Mouse (Mus musculus): ENCODE measurements around the gene Zc3h15. TPM values are rescaled to one million over a fixed set of nuclear protein-coding genes. Genes with fewer than 3 reads are reported as not detected.

Zc3h15 gene
- 142 and 150 TPM in 2 replicates for polyA plus RNA-seq (2014; fragmentation: Nextera tagmentation; extraction: Ambion mirVana)

DNA sequence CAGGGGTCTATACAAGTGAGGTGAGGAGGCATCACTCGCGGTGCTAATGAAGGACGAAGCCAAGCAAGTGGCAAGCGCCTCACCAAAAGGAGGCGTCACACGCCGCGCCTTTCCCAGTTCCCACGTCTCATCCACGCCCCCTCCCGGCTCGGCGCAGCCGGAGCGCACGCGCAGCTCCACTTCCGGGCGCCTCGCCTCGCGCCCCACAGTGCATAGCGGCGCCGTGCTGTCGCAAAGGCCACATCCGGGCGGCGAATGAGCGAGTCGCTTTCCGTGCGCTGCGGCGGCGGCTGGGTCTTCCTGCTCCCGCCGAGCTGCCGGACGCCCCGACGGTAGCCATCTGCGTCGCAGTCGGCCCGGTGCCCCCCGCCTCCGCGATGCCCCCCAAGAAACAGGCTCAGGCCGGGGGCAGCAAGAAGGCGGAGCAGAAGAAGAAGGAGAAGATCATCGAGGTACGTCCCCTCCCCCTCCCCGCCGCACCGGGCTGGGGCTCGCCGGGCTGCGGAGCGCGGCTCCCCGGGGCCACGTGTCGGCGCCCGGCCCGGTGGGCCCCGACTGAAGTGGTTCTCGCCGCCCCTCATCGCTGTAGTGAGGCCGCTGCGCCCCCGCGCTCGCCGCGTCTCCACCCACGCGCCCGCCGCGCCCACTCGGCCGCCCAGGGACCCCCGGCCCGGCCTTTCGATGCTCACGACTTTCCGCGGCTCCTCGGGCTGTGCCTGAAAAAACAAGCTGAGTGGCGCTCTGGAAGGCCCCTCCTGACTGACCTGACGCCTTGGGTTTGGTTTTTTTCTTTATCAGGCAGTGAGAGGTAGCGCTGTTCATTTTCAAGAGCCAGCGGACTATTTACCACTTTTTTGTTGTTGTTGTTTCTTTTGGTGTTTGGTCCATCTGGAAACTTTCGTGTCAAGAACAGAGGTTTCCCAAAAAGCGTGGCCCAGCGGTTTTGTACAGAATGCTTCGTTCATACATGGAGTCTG lies at the start of gene Zc3h15:
Zc3h15 (plus strand) TSS at position 160 of the 977 bp plus-strand sequence.
- ATAC-seq (ENCODE audit: insufficient number of reproducible peaks, insufficient read depth, low FRiP score, low read depth) = peak; percentile 100
- Histone ChIP-seq H3K9ac (replicated peaks; ENCODE audit: low read depth, low read length) (peak within 1 kb of the TSS; percentile 94), H3K4me1 (ENCODE audit: control insufficient read depth, insufficient read depth, low read length) (peaks cover 10% of the 10 kb centered on the region; the same call in 1 of the 2 replicates), H3K4me2 (replicated peaks; ENCODE audit: low read depth, low read length) (peak within 1 kb of the TSS; percentile 72), H3K4me3 (ENCODE audit: low read depth, low read length) (peak within 1 kb of the TSS; percentile 87), H3K27me3 (ENCODE audit: control insufficient read depth, insufficient read depth, low read length) (no peaks in the 10 kb centered on the region), H3K9me3 (ENCODE audit: control insufficient read depth, low read depth, low read length) (no peaks in the 10 kb centered on the region), H3K27ac (ENCODE audit: low read length) (peak within 1 kb of the TSS; percentile 83), H3K36me3 (ENCODE audit: control insufficient read depth, insufficient read depth, low read length) (no peaks in the 10 kb centered on the region)
- under 1% methylated on average over 99 of the region's 100 CpGs for WGBS

DNA sequence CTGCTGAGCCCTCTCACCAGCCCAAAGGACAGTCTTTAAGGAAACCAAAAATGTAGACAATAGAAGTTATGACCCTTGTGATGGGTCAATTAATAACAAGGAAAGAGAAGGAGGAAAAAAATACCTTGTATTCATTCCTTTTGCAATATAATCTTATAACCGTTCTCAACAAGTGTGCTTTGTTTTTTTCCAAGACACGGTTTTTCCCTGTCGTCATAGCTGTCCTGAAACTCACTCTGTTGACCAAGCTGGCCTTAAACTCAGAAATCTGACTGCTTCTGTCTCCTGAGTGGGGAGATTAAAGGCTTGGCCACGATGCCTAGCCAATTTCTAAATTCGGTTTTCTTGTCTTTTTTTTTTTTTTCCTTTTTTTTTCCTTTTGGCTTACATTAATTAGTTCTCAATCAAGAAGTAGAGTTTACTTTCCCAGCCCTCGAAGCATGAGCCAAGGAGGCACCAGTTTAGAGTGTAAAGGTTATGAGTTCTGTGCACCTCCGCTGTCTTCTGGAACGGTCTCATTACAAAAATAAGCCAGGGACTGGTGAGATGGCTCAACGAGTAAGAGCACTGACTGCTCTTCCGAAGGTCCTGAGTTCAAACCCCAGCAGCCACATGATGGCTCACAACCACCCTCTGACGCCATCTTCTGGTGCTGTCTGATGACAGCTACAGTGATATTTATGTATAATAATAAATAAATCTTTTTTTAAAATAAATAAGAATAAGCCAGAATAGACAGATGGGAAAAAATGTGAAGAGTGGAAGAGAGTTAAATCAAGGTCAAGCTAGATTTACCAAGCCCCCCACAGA lies 23.5 kb upstream of the Zc3h15 start:
- WGBS = 90% methylated on average over 11 of the region's 11 CpGs
- H3K36me3 ChIP-seq (ENCODE audit: control insufficient read depth, insufficient read depth, low read length) = no peaks in the 10 kb centered on the region
- H3K4me2 ChIP-seq (replicated peaks; ENCODE audit: low read depth, low read length) = no peak overlapping the region
- no peaks in the 10 kb centered on the region for H3K9me3 ChIP-seq (ENCODE audit: control insufficient read depth, low read depth, low read length)
- no peak overlapping the region for H3K27ac ChIP-seq (ENCODE audit: low read length)
- no peak for ATAC-seq (ENCODE audit: insufficient number of reproducible peaks, insufficient read depth, low FRiP score, low read depth)
- no peaks in the 10 kb centered on the region for H3K4me1 ChIP-seq (ENCODE audit: control insufficient read depth, insufficient read depth, low read length)
- no peak overlapping the region for H3K4me3 ChIP-seq (ENCODE audit: low read depth, low read length)
- no peak overlapping the region for H3K9ac ChIP-seq (replicated peaks; ENCODE audit: low read depth, low read length)
- no peaks in the 10 kb centered on the region for H3K27me3 ChIP-seq (ENCODE audit: control insufficient read depth, insufficient read depth, low read length)

DNA sequence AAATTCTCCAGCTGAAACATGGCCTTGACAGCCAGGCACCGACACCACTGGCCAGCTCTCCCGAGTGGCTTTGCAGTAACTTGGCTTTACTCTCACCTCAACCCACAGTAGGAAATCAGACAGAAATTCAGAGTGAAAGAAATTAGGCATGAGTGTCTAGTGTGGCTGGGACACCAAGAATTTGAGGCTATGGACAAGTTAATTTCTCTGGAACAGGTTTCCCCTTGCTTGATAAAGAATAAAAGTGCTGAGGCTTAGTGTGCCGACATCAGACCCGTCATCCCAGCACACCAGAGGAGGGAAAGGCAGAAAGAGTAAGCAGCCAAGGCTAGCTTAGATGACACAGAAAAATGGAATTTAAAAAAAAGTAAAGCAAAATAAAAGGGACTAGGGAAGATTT lies 22.7 kb upstream of the Zc3h15 start:
- no peaks in the 10 kb centered on the region for H3K9me3 ChIP-seq (ENCODE audit: control insufficient read depth, low read depth, low read length)

DNA sequence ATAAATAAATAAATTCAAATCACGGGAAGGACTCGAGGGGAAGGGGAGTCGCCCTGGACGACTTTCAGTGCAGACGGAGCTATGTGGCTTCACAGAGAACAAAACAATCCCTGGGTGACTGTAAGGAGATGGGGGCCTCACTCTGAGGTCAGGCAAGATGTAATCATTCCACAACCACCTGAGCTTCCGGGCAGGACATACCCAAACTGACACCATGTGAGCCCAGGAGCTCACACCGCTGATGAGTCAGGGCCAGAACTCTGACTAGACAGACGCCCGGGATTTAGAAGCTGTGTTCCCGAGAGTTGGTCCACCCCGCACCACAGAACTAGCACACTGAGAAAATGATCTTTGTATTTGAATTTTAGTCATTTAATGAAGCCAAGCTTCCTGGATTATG lies 21.4 kb upstream of the Zc3h15 start:
- H3K4me3 ChIP-seq (ENCODE audit: low read depth, low read length) = no peak overlapping the region
- H3K9me3 ChIP-seq (ENCODE audit: control insufficient read depth, low read depth, low read length) = no peaks in the 10 kb centered on the region
- no peak overlapping the region for H3K27ac ChIP-seq (ENCODE audit: low read length)
- H3K4me2 ChIP-seq (replicated peaks; ENCODE audit: low read depth, low read length) = no peak overlapping the region
- ATAC-seq (ENCODE audit: insufficient number of reproducible peaks, insufficient read depth, low FRiP score, low read depth) = no peak
- H3K36me3 ChIP-seq (ENCODE audit: control insufficient read depth, insufficient read depth, low read length) = no peaks in the 10 kb centered on the region
- WGBS = 30% methylated on average over 11 of the region's 11 CpGs
- no peak overlapping the region for H3K9ac ChIP-seq (replicated peaks; ENCODE audit: low read depth, low read length)
- no peaks in the 10 kb centered on the region for H3K27me3 ChIP-seq (ENCODE audit: control insufficient read depth, insufficient read depth, low read length)
- H3K4me1 ChIP-seq (ENCODE audit: control insufficient read depth, insufficient read depth, low read length) = no peaks in the 10 kb centered on the region

More for the DNA sequence above, 22.7 kb upstream of the Zc3h15 start:
- H3K27me3 ChIP-seq (ENCODE audit: control insufficient read depth, insufficient read depth, low read length) = no peaks in the 10 kb centered on the region
- no peak overlapping the region for H3K4me3 ChIP-seq (ENCODE audit: low read depth, low read length)
- no peaks in the 10 kb centered on the region for H3K36me3 ChIP-seq (ENCODE audit: control insufficient read depth, insufficient read depth, low read length)
- H3K4me1 ChIP-seq (ENCODE audit: control insufficient read depth, insufficient read depth, low read length) = no peaks in the 10 kb centered on the region
- H3K4me2 ChIP-seq (replicated peaks; ENCODE audit: low read depth, low read length) = no peak overlapping the region
- H3K9ac ChIP-seq (replicated peaks; ENCODE audit: low read depth, low read length) = no peak overlapping the region
- 85% methylated on average over 4 of the region's 4 CpGs for WGBS
- no peak overlapping the region for H3K27ac ChIP-seq (ENCODE audit: low read length)
- ATAC-seq (ENCODE audit: insufficient number of reproducible peaks, insufficient read depth, low FRiP score, low read depth) = no peak

DNA sequence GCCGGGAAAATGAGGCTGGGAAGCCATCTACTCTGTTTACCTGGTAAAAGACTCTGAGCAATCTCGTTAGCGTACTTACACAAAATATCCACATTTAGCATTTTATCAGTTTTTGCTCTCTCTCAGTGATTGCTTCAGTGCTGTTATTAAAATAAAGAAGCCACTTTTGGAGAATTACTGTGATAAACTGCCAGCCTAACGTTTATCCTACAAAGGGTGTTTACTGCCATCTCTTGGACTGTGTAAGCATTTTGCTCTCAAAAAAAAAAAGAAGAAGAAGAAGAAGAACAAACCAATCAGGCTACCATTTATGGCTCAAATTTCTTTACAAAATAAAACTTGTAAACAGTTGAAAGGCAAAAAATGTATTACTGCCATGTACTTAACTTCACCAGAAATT lies 20.2 kb upstream of the Zc3h15 start:
- Histone ChIP-seq H3K9ac (replicated peaks; ENCODE audit: low read depth, low read length) (no peak overlapping the region), H3K36me3 (ENCODE audit: control insufficient read depth, insufficient read depth, low read length) (no peaks in the 10 kb centered on the region), H3K4me3 (ENCODE audit: low read depth, low read length) (no peak overlapping the region), H3K4me2 (replicated peaks; ENCODE audit: low read depth, low read length) (no peak overlapping the region), H3K27ac (ENCODE audit: low read length) (no peak overlapping the region), H3K27me3 (ENCODE audit: control insufficient read depth, insufficient read depth, low read length) (no peaks in the 10 kb centered on the region), H3K4me1 (ENCODE audit: control insufficient read depth, insufficient read depth, low read length) (no peaks in the 10 kb centered on the region), H3K9me3 (ENCODE audit: control insufficient read depth, low read depth, low read length) (no peaks in the 10 kb centered on the region)
- ATAC-seq (ENCODE audit: insufficient number of reproducible peaks, insufficient read depth, low FRiP score, low read depth) = no peak
- 67% methylated on average over 4 of the region's 4 CpGs for WGBS

DNA sequence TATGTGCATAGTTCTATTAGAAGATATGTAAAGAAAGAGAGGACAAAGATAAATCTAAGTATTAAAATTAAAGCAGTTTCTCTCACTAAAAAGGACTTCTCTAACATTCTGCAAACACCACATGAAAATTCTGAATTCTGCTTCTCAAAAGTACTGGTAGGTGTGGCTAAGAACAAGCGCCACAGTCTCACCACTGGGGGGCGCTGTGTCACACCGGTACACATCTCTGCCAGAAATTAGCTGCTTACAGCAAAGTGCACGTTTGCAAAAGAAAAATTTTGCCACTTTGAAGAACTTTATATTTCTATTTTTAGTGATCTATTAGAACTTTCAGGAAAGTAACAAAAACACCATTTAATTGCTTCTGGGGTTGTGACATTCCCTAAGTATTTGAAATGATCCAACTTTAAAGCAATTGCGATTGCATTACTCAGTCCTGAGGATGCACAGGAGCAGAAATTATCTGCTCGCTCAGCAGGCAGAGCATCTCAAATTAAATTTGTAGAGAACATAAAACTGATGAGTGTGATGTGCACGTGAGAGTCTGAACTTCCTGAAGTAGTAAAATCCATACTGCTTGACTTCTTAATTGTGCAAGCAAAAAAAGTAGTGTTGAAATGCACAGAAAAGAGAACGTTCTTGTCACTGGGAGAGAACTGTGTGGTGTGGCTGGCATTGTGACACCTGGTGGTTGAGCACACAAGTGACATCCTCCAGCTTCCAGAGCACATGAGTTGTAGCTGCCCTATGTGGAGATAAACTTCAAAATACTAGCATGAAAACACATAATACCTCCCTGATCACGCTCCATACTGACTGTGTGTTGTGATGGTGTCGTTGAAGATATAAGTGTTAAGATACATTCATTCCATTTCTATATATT lies 18.8 kb upstream of the Zc3h15 start:
- no peaks in the 10 kb centered on the region for H3K4me1 ChIP-seq (ENCODE audit: control insufficient read depth, insufficient read depth, low read length)

DNA sequence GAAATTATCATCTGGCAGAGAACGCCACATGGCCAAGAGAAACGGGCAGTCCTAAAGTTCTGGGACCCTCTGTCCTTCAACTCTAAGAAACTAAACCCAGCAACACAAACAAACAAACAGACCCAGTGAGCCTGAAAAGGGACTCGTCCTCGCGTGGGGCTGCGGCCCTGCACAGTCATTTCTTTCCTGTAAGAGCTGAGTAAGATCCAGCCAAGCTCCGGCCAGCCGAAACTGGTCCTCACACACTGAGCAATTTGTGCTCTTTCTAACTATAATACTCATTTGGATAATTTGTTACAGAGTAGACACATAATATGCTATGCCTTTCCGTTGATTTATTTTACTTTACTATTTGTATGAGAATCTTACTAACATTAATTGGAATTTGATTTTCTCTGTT lies 17.4 kb upstream of the Zc3h15 start:
- no peaks in the 10 kb centered on the region for H3K36me3 ChIP-seq (ENCODE audit: control insufficient read depth, insufficient read depth, low read length)
- H3K9ac ChIP-seq (replicated peaks; ENCODE audit: low read depth, low read length) = no peak overlapping the region
- H3K4me3 ChIP-seq (ENCODE audit: low read depth, low read length) = no peak overlapping the region
- H3K4me1 ChIP-seq (ENCODE audit: control insufficient read depth, insufficient read depth, low read length) = no peaks in the 10 kb centered on the region
- whole genome bisulfite sequencing = 86% methylated on average over 9 of the region's 9 CpGs
- H3K4me2 ChIP-seq (replicated peaks; ENCODE audit: low read depth, low read length) = no peak overlapping the region
- no peak overlapping the region for H3K27ac ChIP-seq (ENCODE audit: low read length)
- no peak for ATAC-seq (ENCODE audit: insufficient number of reproducible peaks, insufficient read depth, low FRiP score, low read depth)
- no peaks in the 10 kb centered on the region for H3K27me3 ChIP-seq (ENCODE audit: control insufficient read depth, insufficient read depth, low read length)
- no peaks in the 10 kb centered on the region for H3K9me3 ChIP-seq (ENCODE audit: control insufficient read depth, low read depth, low read length)

More for the DNA sequence above, 18.8 kb upstream of the Zc3h15 start:
- no peaks in the 10 kb centered on the region for H3K9me3 ChIP-seq (ENCODE audit: control insufficient read depth, low read depth, low read length)
- H3K4me3 ChIP-seq (ENCODE audit: low read depth, low read length) = no peak overlapping the region
- H3K27ac ChIP-seq (ENCODE audit: low read length) = no peak overlapping the region
- no peaks in the 10 kb centered on the region for H3K27me3 ChIP-seq (ENCODE audit: control insufficient read depth, insufficient read depth, low read length)
- no peak for ATAC-seq (ENCODE audit: insufficient number of reproducible peaks, insufficient read depth, low FRiP score, low read depth)
- H3K4me2 ChIP-seq (replicated peaks; ENCODE audit: low read depth, low read length) = no peak overlapping the region
- 30% methylated on average over 10 of the region's 10 CpGs for WGBS
- no peaks in the 10 kb centered on the region for H3K36me3 ChIP-seq (ENCODE audit: control insufficient read depth, insufficient read depth, low read length)
- no peak overlapping the region for H3K9ac ChIP-seq (replicated peaks; ENCODE audit: low read depth, low read length)

DNA sequence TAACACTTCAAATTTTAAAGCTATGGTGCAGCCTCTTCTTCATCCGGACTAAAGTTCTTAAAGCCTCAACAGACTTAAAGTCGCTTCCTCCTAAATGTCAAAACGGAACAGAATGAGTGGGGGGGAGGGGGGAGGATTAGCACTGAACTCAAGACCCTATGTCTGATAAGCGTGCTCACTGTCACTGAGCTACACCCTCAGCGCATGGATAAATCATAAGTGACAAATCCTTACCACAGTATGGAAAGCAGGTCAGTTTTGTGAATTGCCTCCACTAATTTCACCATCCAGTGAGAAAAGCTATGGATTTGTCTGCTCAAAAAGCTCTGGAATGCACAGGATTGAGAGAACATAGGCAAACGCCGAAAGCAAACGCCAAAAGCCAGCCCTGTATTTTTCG lies 16.7 kb upstream of the Zc3h15 start:
- 83% methylated on average over 9 of the region's 9 CpGs for WGBS
- H3K9me3 ChIP-seq (ENCODE audit: control insufficient read depth, low read depth, low read length) = no peaks in the 10 kb centered on the region
- H3K4me1 ChIP-seq (ENCODE audit: control insufficient read depth, insufficient read depth, low read length) = no peaks in the 10 kb centered on the region
- H3K27me3 ChIP-seq (ENCODE audit: control insufficient read depth, insufficient read depth, low read length) = no peaks in the 10 kb centered on the region
- no peak overlapping the region for H3K4me3 ChIP-seq (ENCODE audit: low read depth, low read length)
- H3K9ac ChIP-seq (replicated peaks; ENCODE audit: low read depth, low read length) = no peak overlapping the region
- H3K27ac ChIP-seq (ENCODE audit: low read length) = no peak overlapping the region
- no peak for ATAC-seq (ENCODE audit: insufficient number of reproducible peaks, insufficient read depth, low FRiP score, low read depth)
- H3K36me3 ChIP-seq (ENCODE audit: control insufficient read depth, insufficient read depth, low read length) = no peaks in the 10 kb centered on the region
- H3K4me2 ChIP-seq (replicated peaks; ENCODE audit: low read depth, low read length) = no peak overlapping the region

Data from stomach, embryonic 14.5 days (tissue).